Mouse (Mus musculus): ENCODE data around the gene Gltpd2. TPM values are rescaled to one million over a fixed set of nuclear protein-coding genes. Genes with fewer than 3 reads are reported as not detected.
"Not testable (repeated sequence)": the region's sequence is repeated elsewhere in the genome, so short reads cannot be mapped to it uniquely, and the experiment has no call there.

The Gltpd2 gene
- polyA plus RNA-seq, 1 experiment from 2014 or later, result not detected

- Histone ChIP-seq H3K36me3 (replicated peaks) (peaks cover 23% of the 10 kb centered on the region), H3K27me3 (peaks cover 14% of the 10 kb centered on the region), H3K4me1 (peaks cover 20% of the 10 kb centered on the region)
- not testable (repeated sequence) for H3K4me2 ChIP-seq; H3K27ac ChIP-seq; H3K9ac ChIP-seq; H3K9me3 ChIP-seq; ATAC-seq (ENCODE audit: low FRiP score); H3K4me3 ChIP-seq (replicated peaks)
- WGBS, result 88% methylated on average over 8 of the region's 8 CpGs
Measured at GRCm38 (mm10) chr11:70523306-70523989, 4.5 kb downstream of the Gltpd2 start.

- peak overlapping the region; percentile 53 for H3K4me2 ChIP-seq
- H3K4me1 ChIP-seq, result peaks cover 19% of the 10 kb centered on the region
- H3K27me3 ChIP-seq, result peaks cover 3% of the 10 kb centered on the region
- peak overlapping the region; percentile 72 for H3K4me3 ChIP-seq (replicated peaks)
- 0 out of 2 replicates have a peak overlapping the region, but pooled peaks have one; percentile 33 for H3K9ac ChIP-seq
- H3K27ac ChIP-seq, result no peak overlapping the region
- peaks cover 35% of the 10 kb centered on the region for H3K36me3 ChIP-seq (replicated peaks)
- no peaks in the 10 kb centered on the region for H3K9me3 ChIP-seq
- ATAC-seq (ENCODE audit: low FRiP score), result no peak; the same call in 1 of the 2 replicates
- WGBS, result 9% methylated on average over 8 of the region's 8 CpGs
Measured at GRCm38 (mm10) chr11:70524782-70525181, 5.8 kb downstream of the Gltpd2 start.

GRCm38 (mm10) chr11:70525184-70525678 lies 6.2 kb downstream of the Gltpd2 start, which contains the start of gene Psmb6:
Gene Psmb6, plus strand, starts transcription at chr11:70525367.
- peak; percentile 93 for ATAC-seq (ENCODE audit: low FRiP score)
- H3K27ac ChIP-seq, result no peak within 1 kb of the TSS
- peaks cover 15% of the 10 kb centered on the region for H3K4me1 ChIP-seq
- H3K4me3 ChIP-seq (replicated peaks), result peak within 1 kb of the TSS; percentile 72
- H3K9ac ChIP-seq, result peak within 1 kb of the TSS; percentile 81
- H3K36me3 ChIP-seq (replicated peaks), result peaks cover 35% of the 10 kb centered on the region
- H3K9me3 ChIP-seq, result no peaks in the 10 kb centered on the region
- WGBS, result under 1% methylated on average over 26 of the region's 26 CpGs
- no peaks in the 10 kb centered on the region for H3K27me3 ChIP-seq
- H3K4me2 ChIP-seq, result peak within 1 kb of the TSS; percentile 84

GRCm38 (mm10) chr11:70525726-70526125 lies 6.7 kb downstream of the Gltpd2 start:
- WGBS, result 2% methylated on average over 12 of the region's 12 CpGs
- peak overlapping the region; percentile 84 for H3K4me2 ChIP-seq
- H3K4me3 ChIP-seq (replicated peaks), result peak overlapping the region; percentile 72
- H3K4me1 ChIP-seq, result peaks cover 11% of the 10 kb centered on the region
- peaks cover 35% of the 10 kb centered on the region for H3K36me3 ChIP-seq (replicated peaks)
- peak overlapping the region; percentile 81 for H3K9ac ChIP-seq
- no peaks in the 10 kb centered on the region for H3K27me3 ChIP-seq
- peak; percentile 52; the same call in 1 of the 2 replicates for ATAC-seq (ENCODE audit: low FRiP score)
- no peak overlapping the region for H3K27ac ChIP-seq
- no peaks in the 10 kb centered on the region for H3K9me3 ChIP-seq

DNA sequence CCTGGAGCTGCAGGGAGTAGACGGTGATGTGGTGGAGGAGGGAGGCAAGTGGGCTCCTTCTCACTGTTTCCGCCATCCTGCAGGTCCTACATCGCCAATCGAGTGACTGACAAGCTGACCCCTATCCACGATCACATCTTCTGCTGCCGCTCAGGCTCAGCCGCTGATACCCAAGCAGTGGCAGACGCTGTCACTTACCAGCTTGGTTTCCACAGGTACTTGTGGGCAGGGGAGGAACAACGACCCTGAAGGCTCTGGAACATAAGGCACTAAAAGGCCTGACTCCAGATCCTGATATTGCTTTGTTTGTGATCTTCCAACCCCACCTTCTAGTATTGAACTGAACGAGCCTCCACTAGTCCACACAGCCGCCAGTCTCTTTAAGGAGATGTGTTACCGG lies 7.2 kb downstream of the Gltpd2 start:
- no peaks in the 10 kb centered on the region for H3K27me3 ChIP-seq
- 90% methylated on average over 12 of the region's 12 CpGs for WGBS
- peaks cover 35% of the 10 kb centered on the region for H3K36me3 ChIP-seq (replicated peaks)
- H3K9ac ChIP-seq, result peak overlapping the region; percentile 81
- no peak overlapping the region for H3K27ac ChIP-seq
- H3K4me3 ChIP-seq (replicated peaks), result peak overlapping the region; percentile 72
- no peak for ATAC-seq (ENCODE audit: low FRiP score)
- peaks cover 11% of the 10 kb centered on the region for H3K4me1 ChIP-seq
- peak overlapping the region; percentile 84 for H3K4me2 ChIP-seq
- no peaks in the 10 kb centered on the region for H3K9me3 ChIP-seq

DNA sequence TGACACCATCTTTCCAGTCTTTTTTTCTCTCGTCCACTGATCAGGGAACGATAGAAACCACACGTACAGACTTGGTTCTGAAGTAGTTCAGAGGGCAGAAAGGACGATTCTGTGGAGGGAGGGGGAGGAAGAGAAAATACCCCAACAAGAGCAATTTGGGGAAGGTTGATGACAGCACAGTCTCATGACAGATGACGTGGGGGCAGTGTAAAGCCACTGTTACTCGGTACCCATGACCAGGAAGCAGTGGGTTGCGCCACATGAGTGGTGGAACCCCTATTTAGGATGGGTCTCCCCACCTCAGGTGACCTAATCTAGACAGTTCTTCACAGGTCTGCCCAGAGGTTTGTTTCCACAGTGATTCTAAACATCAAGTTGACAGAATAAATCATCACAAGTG lies 9.6 kb downstream of the Gltpd2 start:
- ATAC-seq (ENCODE audit: low FRiP score), result no peak
- Histone ChIP-seq H3K27me3 (no peaks in the 10 kb centered on the region; the same call in 1 of the 2 replicates), H3K4me1 (peaks cover 11% of the 10 kb centered on the region), H3K27ac (no peak overlapping the region), H3K36me3 (replicated peaks) (peaks cover 35% of the 10 kb centered on the region), H3K9me3 (no peaks in the 10 kb centered on the region), H3K4me2 (no peak overlapping the region), H3K4me3 (replicated peaks) (no peak overlapping the region), H3K9ac (no peak overlapping the region)
- WGBS, result 90% methylated on average over 7 of the region's 7 CpGs

- not testable (repeated sequence) for H3K27me3 ChIP-seq; ATAC-seq (ENCODE audit: low FRiP score); H3K27ac ChIP-seq; H3K4me1 ChIP-seq; H3K9me3 ChIP-seq; H3K4me3 ChIP-seq (replicated peaks); H3K9ac ChIP-seq; H3K4me2 ChIP-seq
- 86% methylated on average over 2 of the region's 2 CpGs for WGBS
- H3K36me3 ChIP-seq (replicated peaks), result peaks cover 35% of the 10 kb centered on the region
Measured at GRCm38 (mm10) chr11:70531065-70531464, 12.1 kb downstream of the Gltpd2 start.

DNA sequence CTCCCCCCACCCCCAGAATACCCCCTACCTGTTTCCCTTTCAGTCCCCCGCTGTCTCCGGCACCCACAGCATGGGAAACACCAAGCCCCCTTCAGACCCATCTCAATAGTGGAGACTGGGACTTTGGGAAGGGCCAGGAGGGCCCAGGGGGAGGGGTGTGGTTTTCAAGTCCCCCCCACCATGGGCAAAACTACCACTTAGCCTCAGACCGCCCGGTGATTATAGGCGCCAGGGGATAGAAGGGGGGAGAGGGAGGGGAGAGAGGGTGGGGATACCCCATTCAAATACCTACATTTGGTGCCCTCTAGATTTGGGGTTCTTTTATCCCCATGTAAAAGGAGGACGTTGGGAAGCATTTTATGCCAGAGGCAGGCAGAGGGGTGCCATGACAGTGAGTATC lies 13.8 kb downstream of the Gltpd2 start, which contains the start of gene Gm40193:
Gene Gm40193, minus strand, starts transcription at position 101 of the 400 bp plus-strand sequence.
- H3K4me1 ChIP-seq, result no peaks in the 10 kb centered on the region
- no peak for ATAC-seq (ENCODE audit: low FRiP score)
- WGBS, result 79% methylated on average over 6 of the region's 6 CpGs
- no peak within 1 kb of the TSS for H3K4me2 ChIP-seq
- H3K36me3 ChIP-seq (replicated peaks), result peaks cover 18% of the 10 kb centered on the region
- H3K27ac ChIP-seq, result no peak within 1 kb of the TSS
- H3K9me3 ChIP-seq, result no peaks in the 10 kb centered on the region
- H3K9ac ChIP-seq, result no peak within 1 kb of the TSS
- peaks cover 3% of the 10 kb centered on the region; the same call in 1 of the 2 replicates for H3K27me3 ChIP-seq
- H3K4me3 ChIP-seq (replicated peaks), result no peak within 1 kb of the TSS

DNA sequence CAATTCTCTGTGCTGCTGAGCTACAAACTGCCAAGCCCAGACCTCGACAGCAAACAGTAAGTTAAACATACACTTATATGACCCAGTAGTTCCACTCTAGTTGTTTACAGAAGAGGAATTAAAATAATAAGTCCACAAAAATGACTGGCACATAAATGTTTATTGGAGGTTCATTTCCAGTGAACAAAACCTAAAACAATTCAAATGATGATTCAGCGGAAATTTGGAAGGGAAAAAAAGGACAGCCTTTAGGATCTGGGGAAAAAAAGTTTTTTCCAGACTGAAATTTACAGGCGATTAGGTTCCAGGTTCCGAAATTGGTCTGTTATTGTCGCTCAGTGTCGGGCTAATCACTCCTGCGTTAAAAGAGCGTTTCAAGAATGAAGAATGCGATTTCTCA lies 20.4 kb downstream of the Gltpd2 start:
- no peak for ATAC-seq (ENCODE audit: low FRiP score)
- Histone ChIP-seq H3K27ac (no peak overlapping the region), H3K27me3 (peaks cover 26% of the 10 kb centered on the region), H3K9ac (peak overlapping the region; percentile 59; the same call in 1 of the 2 replicates), H3K4me2 (peak overlapping the region; percentile 92), H3K4me3 (replicated peaks) (peak overlapping the region; percentile 56), H3K4me1 (peaks cover 12% of the 10 kb centered on the region), H3K9me3 (no peaks in the 10 kb centered on the region), H3K36me3 (replicated peaks) (no peaks in the 10 kb centered on the region)
- 16% methylated on average over 9 of the region's 9 CpGs for WGBS

DNA sequence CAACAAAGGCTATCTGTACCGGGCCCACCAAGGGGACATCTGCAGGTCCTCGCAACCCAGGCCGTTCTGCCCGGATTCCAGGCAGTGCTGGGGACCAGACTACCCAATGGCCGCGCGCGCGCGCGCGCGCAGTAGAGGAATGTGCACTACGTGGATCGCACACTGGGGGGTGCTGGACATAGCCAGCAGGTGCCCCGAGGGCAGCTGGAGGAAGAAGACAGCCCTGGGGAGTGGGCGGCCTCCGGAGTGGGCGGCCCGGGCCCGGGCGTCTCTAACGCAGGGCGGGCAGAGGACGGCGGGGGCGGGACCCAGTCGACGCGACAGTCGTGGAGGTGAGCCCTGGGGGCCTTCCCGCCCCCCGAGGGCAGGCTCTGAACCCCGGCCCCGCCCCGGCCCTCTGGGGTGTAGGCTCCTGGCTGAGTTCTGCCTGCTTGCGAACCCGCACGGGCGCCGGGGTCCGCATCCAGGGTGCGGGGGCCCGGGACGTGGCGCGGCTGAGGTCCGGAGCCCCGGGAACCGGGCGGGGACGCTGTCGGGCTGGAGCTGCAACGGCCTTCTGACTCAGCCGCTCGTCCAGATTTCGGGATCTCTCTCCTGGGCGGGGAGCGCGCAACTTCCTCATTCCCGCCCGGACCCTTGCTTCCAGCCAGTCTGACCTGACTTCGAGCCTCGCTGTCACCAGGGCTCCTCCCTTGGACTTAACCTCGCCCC lies 21.0 kb downstream of the Gltpd2 start, which contains the start of gene Pld2:
Gene Pld2, plus strand, starts transcription at position 188 of the 711 bp plus-strand sequence.
- peak; percentile 74 for ATAC-seq (ENCODE audit: low FRiP score)
- H3K27ac ChIP-seq, result no peak within 1 kb of the TSS
- under 1% methylated on average over 55 of the region's 65 CpGs for WGBS

GRCm38 (mm10) chr11:70540928-70541327 lies 21.9 kb downstream of the Gltpd2 start:
- H3K9ac ChIP-seq, result no peak overlapping the region
- H3K4me2 ChIP-seq, result 0 out of 2 replicates have a peak overlapping the region, but pooled peaks have one; percentile 92
- 88% methylated on average over 7 of the region's 7 CpGs for WGBS
- no peak for ATAC-seq (ENCODE audit: low FRiP score)
- no peaks in the 10 kb centered on the region for H3K36me3 ChIP-seq (replicated peaks)
- peak overlapping the region; percentile 56; the same call in 1 of the 2 replicates for H3K4me3 ChIP-seq (replicated peaks)
- H3K27ac ChIP-seq, result no peak overlapping the region
- peaks cover 12% of the 10 kb centered on the region for H3K4me1 ChIP-seq
- no peaks in the 10 kb centered on the region for H3K9me3 ChIP-seq
- peaks cover 26% of the 10 kb centered on the region for H3K27me3 ChIP-seq

More for the DNA sequence above, 21.0 kb downstream of the Gltpd2 start, which contains the start of gene Pld2:
- Histone ChIP-seq H3K27me3 (peaks cover 26% of the 10 kb centered on the region), H3K4me1 (peaks cover 12% of the 10 kb centered on the region), H3K9me3 (no peaks in the 10 kb centered on the region), H3K4me2 (peak within 1 kb of the TSS; percentile 92), H3K9ac (peak within 1 kb of the TSS; percentile 59), H3K4me3 (replicated peaks) (peak within 1 kb of the TSS; percentile 56), H3K36me3 (replicated peaks) (no peaks in the 10 kb centered on the region)

DNA sequence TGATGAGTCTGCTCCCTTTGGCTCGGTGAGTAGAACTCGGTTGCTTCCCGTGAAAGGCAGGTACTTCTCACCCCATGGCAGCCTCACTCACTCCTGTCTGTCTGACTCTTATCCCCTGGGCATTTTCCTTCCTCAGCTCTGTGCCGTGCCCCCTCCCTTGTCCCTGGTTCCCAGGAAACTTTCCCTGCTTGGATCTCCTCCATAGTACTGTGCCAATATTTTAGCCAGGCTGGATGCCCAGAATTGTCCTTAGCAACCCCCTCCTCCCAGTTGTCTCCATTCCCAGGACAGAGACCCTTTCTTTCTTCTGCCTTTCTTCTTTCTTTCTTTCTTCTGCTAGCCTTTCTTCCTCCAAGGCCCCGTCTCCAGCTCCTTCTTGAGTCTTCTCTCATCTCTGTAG lies 22.4 kb downstream of the Gltpd2 start:
- H3K9ac ChIP-seq, result no peak overlapping the region
- no peaks in the 10 kb centered on the region for H3K9me3 ChIP-seq
- H3K27ac ChIP-seq, result no peak overlapping the region
- WGBS, result 80% methylated on average over 5 of the region's 5 CpGs
- H3K4me2 ChIP-seq, result no peak overlapping the region
- H3K27me3 ChIP-seq, result peaks cover 26% of the 10 kb centered on the region
- H3K36me3 ChIP-seq (replicated peaks), result no peaks in the 10 kb centered on the region
- H3K4me1 ChIP-seq, result peaks cover 12% of the 10 kb centered on the region
- no peak for ATAC-seq (ENCODE audit: low FRiP score)
- no peak overlapping the region for H3K4me3 ChIP-seq (replicated peaks)

Data from forebrain, embryonic 12.5 days (tissue).